Mouse (Mus musculus): ENCODE results near the gene Fam221b.

Fam221b gene

GRCm38 (mm10) chr4:43657146-43657545, 11.8 kb downstream of the Fam221b start:
- DNase-seq (ENCODE audit: low read depth, low spot score) = no peak

GRCm38 (mm10) chr4:43656339-43657109, 12.4 kb downstream of the Fam221b start, which contains the start of gene Hint2:
Gene Hint2 (minus strand): TSS chr4:43656466.
- DNase-seq (ENCODE audit: low read depth, low spot score) = peak; percentile 97

- no peak for DNase-seq (ENCODE audit: low read depth, low spot score)
Measured at GRCm38 (mm10) chr4:43655656-43656338, 13.1 kb downstream of the Fam221b start.

- no peak for DNase-seq (ENCODE audit: low read depth, low spot score)
Measured at GRCm38 (mm10) chr4:43653161-43654015, 15.6 kb downstream of the Fam221b start, which contains the start of gene Spag8. Gene Spag8 (minus strand): TSS chr4:43653594.

- DNase-seq (ENCODE audit: low read depth, low spot score) = no peak
Measured at GRCm38 (mm10) chr4:43652726-43653125, 16.2 kb downstream of the Fam221b start.

- no peak for DNase-seq (ENCODE audit: low read depth, low spot score)
Measured at GRCm38 (mm10) chr4:43649783-43650182, 19.2 kb downstream of the Fam221b start.

GRCm38 (mm10) chr4:43640491-43640890, 28.5 kb downstream of the Fam221b start:
- DNase-seq (ENCODE audit: low read depth, low spot score) = no peak

- no peak for DNase-seq (ENCODE audit: low read depth, low spot score)
Measured at GRCm38 (mm10) chr4:43640076-43640475, 28.9 kb downstream of the Fam221b start.

GRCm38 (mm10) chr4:43636751-43637150, 32.2 kb downstream of the Fam221b start:
- DNase-seq (ENCODE audit: low read depth, low spot score) = no peak

- no peak for DNase-seq (ENCODE audit: low read depth, low spot score)
Measured at GRCm38 (mm10) chr4:43634621-43635374, 34.1 kb downstream of the Fam221b start.

- DNase-seq (ENCODE audit: low read depth, low spot score) = no peak
Measured at GRCm38 (mm10) chr4:43633736-43634135, 35.2 kb downstream of the Fam221b start.

- DNase-seq (ENCODE audit: low read depth, low spot score) = no peak
Measured at GRCm38 (mm10) chr4:43633296-43633695, 35.6 kb downstream of the Fam221b start.

- no peak for DNase-seq (ENCODE audit: low read depth, low spot score)
Measured at GRCm38 (mm10) chr4:43631956-43632920, 36.7 kb downstream of the Fam221b start.

GRCm38 (mm10) chr4:43631046-43631955, 37.6 kb downstream of the Fam221b start, which contains the start of gene Npr2:
Gene Npr2 (plus strand): TSS chr4:43631935.
- DNase-seq (ENCODE audit: low read depth, low spot score) = no peak

GRCm38 (mm10) chr4:43630671-43631045, 38.3 kb downstream of the Fam221b start:
- no peak for DNase-seq (ENCODE audit: low read depth, low spot score)

- peak; percentile 81 for DNase-seq (ENCODE audit: low read depth, low spot score)
Measured at GRCm38 (mm10) chr4:43630030-43630581, 38.8 kb downstream of the Fam221b start.

- no peak for DNase-seq (ENCODE audit: low read depth, low spot score)
Measured at GRCm38 (mm10) chr4:43629106-43629817, 39.7 kb downstream of the Fam221b start.

Data from brain, embryonic 18.5 days (tissue).